Mouse (Mus musculus) erythroblast, embryonic 14.5 days (primary cell): Measurements from ENCODE around the gene Gps1.

Experiments used
- GATA1 ChIP-seq: IDR thresholded peaks from 2 replicates; pipeline ENCODE4 v1.6.1; 2012; ENCODE audit warnings: low read length, inconsistent platforms, mixed read lengths
- TAL1 ChIP-seq: IDR thresholded peaks from 3 replicates; pipeline ENCODE4 v1.6.1; 2012; ENCODE audit warnings: low read length, inconsistent platforms, mixed read lengths

DNA sequence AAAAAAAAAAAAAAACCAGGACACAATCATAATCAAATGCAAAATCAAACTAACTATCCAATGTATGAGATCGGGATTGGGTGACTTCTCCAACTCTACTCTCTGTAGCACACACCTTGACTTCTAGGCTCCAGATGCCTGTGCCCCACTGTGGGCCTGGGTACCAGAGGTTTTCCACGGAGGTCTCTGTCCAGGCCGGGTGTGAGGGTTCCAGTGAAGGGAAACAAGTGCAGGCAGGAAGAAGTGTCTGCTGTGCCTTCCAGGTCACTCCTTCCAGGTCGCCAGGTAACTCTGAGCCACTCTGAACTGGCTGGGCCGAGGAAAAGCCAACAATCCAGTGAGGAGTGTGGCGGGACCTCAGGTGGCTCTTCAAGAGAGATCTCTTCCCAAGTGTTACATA is 47.6 kb upstream of the Gps1 start:
- TF ChIP-seq GATA1 (no peak), TAL1 (no peak)
